Mouse (Mus musculus) cortical plate, adult 2 months (tissue): ENCODE data around the gene Astn2.

Experiments
- CTCF ChIP-seq: fragments of 200-500 bp; IDR thresholded peaks from 2 replicates; pipeline ENCODE4 v1.5.1; 2011; ENCODE audit warnings: mild to moderate bottlenecking, control low read depth, low read length; ENCODE audit not compliant: insufficient read depth; ENCODE audit errors: extremely low read depth
- POLR2A ChIP-seq: fragments of 200-500 bp; IDR thresholded peaks from 2 replicates; pipeline ENCODE4 v1.6.1; 2011; ENCODE audit warnings: mild to moderate bottlenecking, low read length, control low read depth; ENCODE audit not compliant: insufficient read depth; ENCODE audit errors: extremely low read depth

- TF ChIP-seq CTCF (no peak), POLR2A (no peak)
These were observed 983.9 kb downstream of the Astn2 start for GRCm38 (mm10) chr4:65420511-65420931.
